Mouse (Mus musculus) heart, adult 2 months (tissue): Measurements from ENCODE around the gene Hsd3b1. TPM values are rescaled to one million over a fixed set of nuclear protein-coding genes. Genes with fewer than 3 reads are reported as not detected.

Source experiments
- DNase-seq, 2 experiments: peaks; one replicate each; pipeline ENCODE4 v3.0.0; 2021
- H3K27ac ChIP-seq: fragments of 200-600 bp; 2 replicates; pipeline ENCODE4 v1.8.1; 2022
- H3K27me3 ChIP-seq: fragments of 200-500 bp; 2 replicates; pipeline ENCODE4 v1.6.1; 2012; ENCODE audit warnings: mild to moderate bottlenecking, low read length, inconsistent platforms, mixed read lengths; ENCODE audit not compliant: control insufficient read depth, insufficient read depth
- H3K36me3 ChIP-seq: fragments of 200-500 bp; 2 replicates; pipeline ENCODE4 v1.6.1; 2012; ENCODE audit warnings: low read length, inconsistent platforms; ENCODE audit not compliant: control insufficient read depth, insufficient read depth
- H3K4me1 ChIP-seq: fragments of 200-500 bp; 2 replicates; pipeline ENCODE4 v1.6.1; 2011; ENCODE audit warnings: low read length; ENCODE audit not compliant: control insufficient read depth, insufficient read depth
- H3K4me3 ChIP-seq: fragments of 200-600 bp; 2 replicates; pipeline ENCODE4 v1.8.1; 2022
- H3K79me2 ChIP-seq: fragments of 200-500 bp; replicated peaks from 2 replicates; pipeline ENCODE4 v1.6.1; 2012; ENCODE audit warnings: mild to moderate bottlenecking, inconsistent platforms, low read length, moderate library complexity, mixed read lengths; ENCODE audit not compliant: control insufficient read depth, insufficient read depth
- H3K9ac ChIP-seq: fragments of 200-500 bp; 2 replicates; pipeline ENCODE4 v1.6.1; 2012; ENCODE audit warnings: low read depth, mild to moderate bottlenecking, control low read depth, inconsistent platforms, low read length, mixed read lengths
- CTCF ChIP-seq: fragments of 200-600 bp; IDR thresholded peaks from 2 replicates; pipeline ENCODE4 v1.8.1; 2022; ENCODE audit warnings: antibody characterized with exemption, mild to moderate bottlenecking, moderate library complexity
- EP300 ChIP-seq: fragments of 200-500 bp; IDR thresholded peaks from 2 replicates; pipeline ENCODE4 v1.6.1; 2011; ENCODE audit warnings: low read depth, low read length, control low read depth; ENCODE audit not compliant: insufficient read depth
- POLR2A ChIP-seq: fragments of 200-500 bp; IDR thresholded peaks from 2 replicates; pipeline ENCODE4 v1.6.1; 2011; ENCODE audit warnings: mild to moderate bottlenecking, low read depth, low read length, control low read depth; ENCODE audit not compliant: insufficient read depth
- WGBS: fragments of 180-500 bp; shearing (Covaris S2); methylation state at CpG from one replicate; pipeline ENCODE4 v1.1.7; 2018; 5-methylcytosine and 5-hydroxymethylcytosine counted together
- intact Hi-C: fragments of 180-260 bp; cut with DNase I; formaldehyde crosslinking; loops from one replicate; pipeline ENCODE4 v1.15.1; 2025
- long read RNA-seq: library from polyadenylated mRNA; stranded (forward); transcript quantifications from one replicate; pipeline ENCODE4 v2.0.0, GENCODE M21; 2021
- polyA plus RNA-seq: library from polyadenylated mRNA; depleted of rRNA; stranded (reverse); fragments of >200 nt; gene quantifications from 2 replicates; pipeline ENCODE4 v1.2.3, GENCODE M21; 2012; rRNA removed
- total RNA-seq, 2 experiments: library from RNA; stranded (reverse); gene quantifications; 2 replicates each; pipeline ENCODE4 v1.2.3; 2021

The Hsd3b1 gene
- total RNA-seq (not detected), polyA plus RNA-seq (0.16 TPM in 1 of 2 replicates, not detected in the other)
- long read RNA-seq, result 0 reads

DNA sequence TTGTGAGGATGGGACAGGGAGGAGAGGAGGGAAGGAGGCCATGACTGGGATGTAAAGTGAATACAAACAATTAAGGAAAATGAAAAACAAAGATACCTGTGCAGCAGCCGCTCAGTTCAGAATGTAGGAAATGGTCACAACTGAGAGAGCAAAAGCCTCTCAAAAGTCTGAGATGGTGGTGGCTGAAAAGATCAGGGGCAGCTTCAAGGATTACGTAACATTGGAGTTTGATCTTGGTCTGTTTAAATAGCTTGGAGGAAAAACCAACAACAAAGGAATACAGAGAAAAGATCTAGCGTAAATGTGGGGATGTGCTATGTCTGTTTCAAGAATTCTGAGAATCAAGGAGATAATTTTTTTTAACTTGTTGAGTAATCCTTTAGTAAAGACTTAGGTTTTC, at the start of gene Hsd3b1:
TSS of gene Hsd3b1 (minus strand) at position 219 of the 400 bp plus-strand sequence.
- H3K4me1 ChIP-seq, result no peaks in the 10 kb centered on the region
- H3K36me3 ChIP-seq, result no peaks in the 10 kb centered on the region
- no peak within 1 kb of the TSS for H3K4me3 ChIP-seq
- no peak within 1 kb of the TSS for H3K9ac ChIP-seq
- intact Hi-C loops, result no loop called here
- TF ChIP-seq EP300 (no peak), POLR2A (no peak), CTCF (no peak)
- H3K27me3 ChIP-seq, result no peaks in the 10 kb centered on the region
- no peak within 1 kb of the TSS for H3K27ac ChIP-seq
- H3K79me2 ChIP-seq, result no peaks in the 10 kb centered on the region
- no peak for DNase-seq
- 87% methylated on average over 3 of the region's 3 CpGs for WGBS

DNA sequence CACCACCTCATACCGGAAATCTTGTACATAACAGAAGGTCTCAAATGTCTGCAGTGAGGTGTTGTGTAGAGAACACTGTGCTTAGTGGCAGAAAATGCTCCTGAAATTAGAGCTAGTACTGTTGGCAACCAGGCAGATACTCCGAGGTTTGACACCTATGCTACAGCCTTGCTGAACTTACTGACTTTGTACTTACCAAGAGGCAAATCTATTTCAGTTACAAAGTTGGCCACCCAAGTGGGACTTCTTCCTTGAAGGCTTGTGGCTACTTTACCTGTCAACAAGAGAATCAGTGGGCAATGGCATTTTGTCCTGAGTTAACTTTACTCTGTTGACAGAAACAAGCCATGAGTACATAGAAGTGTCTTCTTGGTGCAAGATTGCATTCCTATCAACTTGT, 38.0 kb upstream of the Hsd3b1 start:
- 85% methylated on average over 2 of the region's 2 CpGs for WGBS
- no peaks in the 10 kb centered on the region for H3K27me3 ChIP-seq
- H3K79me2 ChIP-seq, result no peaks in the 10 kb centered on the region
- H3K4me1 ChIP-seq, result no peaks in the 10 kb centered on the region
- no peak overlapping the region for H3K9ac ChIP-seq
- TF ChIP-seq EP300 (no peak), CTCF (no peak), POLR2A (no peak)
- intact Hi-C loops, result loop anchor here (5.0 to 10.0 kb wide), 2 partner anchors 80 to 1037 kb away; no protein-coding TSS in a partner anchor
- H3K4me3 ChIP-seq, result no peak overlapping the region
- DNase-seq, result no peak
- no peak overlapping the region for H3K27ac ChIP-seq
- H3K36me3 ChIP-seq, result no peaks in the 10 kb centered on the region

DNA sequence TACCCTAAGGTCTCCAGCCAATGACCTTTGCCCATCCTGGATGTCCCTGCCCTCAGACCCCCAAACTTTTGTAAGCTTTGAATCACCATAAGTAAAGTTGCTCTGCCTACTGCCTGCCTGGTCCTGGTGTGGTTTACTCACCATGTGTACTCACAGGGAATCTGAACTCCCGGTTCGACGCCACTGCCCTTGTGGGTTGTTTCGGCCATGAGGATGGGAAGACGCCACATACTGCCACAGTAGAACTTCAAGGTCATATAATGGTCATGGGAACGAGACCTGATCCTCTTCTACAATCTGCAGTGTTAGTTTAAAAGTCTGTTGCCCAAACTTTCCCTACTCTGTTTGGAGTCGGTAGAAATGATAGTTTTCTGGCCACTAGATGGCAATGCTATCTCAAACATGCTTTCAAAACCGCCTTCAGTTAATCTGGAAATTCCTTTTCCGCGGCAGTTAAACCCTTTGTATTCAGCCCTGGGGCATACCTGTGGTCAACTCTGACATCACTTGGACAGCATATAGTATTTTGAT, 35.5 kb upstream of the Hsd3b1 start:
- no peaks in the 10 kb centered on the region for H3K27me3 ChIP-seq
- H3K79me2 ChIP-seq, result no peaks in the 10 kb centered on the region
- H3K4me3 ChIP-seq, result no peak overlapping the region
- no peak for TF ChIP-seq POLR2A
- no peak for TF ChIP-seq EP300
- TF ChIP-seq CTCF, result peak; percentile 60
- H3K9ac ChIP-seq, result no peak overlapping the region
- 39% methylated on average over 10 of the region's 10 CpGs for WGBS
- H3K27ac ChIP-seq, result no peak overlapping the region
- H3K4me1 ChIP-seq, result no peaks in the 10 kb centered on the region
- H3K36me3 ChIP-seq, result no peaks in the 10 kb centered on the region
- no peak for DNase-seq
- intact Hi-C loops, result loop anchor here (5.0 to 10.0 kb wide), 2 partner anchors 82 to 1040 kb away; no protein-coding TSS in a partner anchor

DNA sequence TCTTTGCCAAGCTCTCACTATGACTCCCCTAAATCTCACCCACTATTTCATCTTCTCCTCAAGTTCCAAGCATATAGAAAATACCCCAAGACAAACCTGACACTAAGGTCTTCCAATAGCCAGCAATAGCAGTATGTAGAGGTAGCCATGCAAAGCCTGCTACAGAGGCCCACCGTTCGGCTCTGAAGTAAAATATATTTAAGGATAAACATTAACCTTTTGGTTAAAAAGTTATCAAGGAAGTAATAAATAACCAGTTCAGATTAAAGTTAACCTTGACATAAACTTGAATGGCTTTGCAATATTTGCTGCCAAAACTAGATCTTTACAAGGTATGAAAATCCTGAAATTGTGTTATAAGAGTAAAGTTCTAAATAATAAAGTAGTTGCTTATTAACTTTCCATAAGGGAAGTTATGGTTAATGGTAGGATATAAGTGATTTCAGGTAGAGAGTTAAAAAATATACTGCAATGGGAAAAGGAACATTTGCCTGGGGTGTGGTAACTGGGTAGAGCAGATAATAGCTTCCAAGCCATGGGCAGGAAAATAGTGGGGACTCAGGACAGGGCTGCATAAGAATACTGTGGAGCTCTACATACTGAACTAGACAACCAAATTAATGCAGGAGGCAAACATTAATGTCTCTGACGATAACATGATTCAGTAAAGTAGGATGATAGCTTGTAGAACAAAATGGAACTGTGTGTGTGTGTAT, 33.6 kb upstream of the Hsd3b1 start, which contains the start of gene Hao2:
TSS of gene Hao2 (minus strand) at position 183 of the 716 bp plus-strand sequence.
- H3K27ac ChIP-seq, result no peak within 1 kb of the TSS
- TF ChIP-seq CTCF (no peak), EP300 (no peak), POLR2A (no peak)
- no peaks in the 10 kb centered on the region for H3K36me3 ChIP-seq
- no peaks in the 10 kb centered on the region for H3K79me2 ChIP-seq
- 79% methylated on average over 3 of the region's 3 CpGs for WGBS
- no peak within 1 kb of the TSS for H3K9ac ChIP-seq
- intact Hi-C loops, result loop anchor here (10.0 kb wide), 1 partner anchor 1042 kb away; no protein-coding TSS in a partner anchor
- no peaks in the 10 kb centered on the region for H3K4me1 ChIP-seq
- DNase-seq, result no peak
- no peak within 1 kb of the TSS for H3K4me3 ChIP-seq
- no peaks in the 10 kb centered on the region for H3K27me3 ChIP-seq

DNA sequence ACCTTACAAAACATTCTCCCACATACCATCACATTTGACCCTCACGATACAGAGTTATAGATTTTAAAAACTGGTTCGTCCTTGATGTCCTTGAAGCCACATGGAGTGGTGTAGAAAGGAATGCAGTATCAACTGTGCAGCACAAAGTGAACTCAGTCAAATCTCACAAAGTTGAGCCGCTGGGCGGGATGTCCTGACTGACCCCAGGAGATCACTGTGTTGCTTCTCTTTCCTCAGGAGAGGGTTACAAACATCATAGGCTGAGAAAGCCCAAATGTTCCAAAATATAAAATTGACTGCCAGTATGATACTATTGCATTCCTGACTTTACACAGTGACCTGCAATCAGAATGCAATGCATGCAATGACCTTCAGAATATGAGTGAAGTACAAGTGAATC, 30.8 kb upstream of the Hsd3b1 start:
- TF ChIP-seq POLR2A (no peak), CTCF (no peak)
- intact Hi-C loops, result loop anchor here (10.0 kb wide), 1 partner anchor 1044 kb away; no protein-coding TSS in a partner anchor

DNA sequence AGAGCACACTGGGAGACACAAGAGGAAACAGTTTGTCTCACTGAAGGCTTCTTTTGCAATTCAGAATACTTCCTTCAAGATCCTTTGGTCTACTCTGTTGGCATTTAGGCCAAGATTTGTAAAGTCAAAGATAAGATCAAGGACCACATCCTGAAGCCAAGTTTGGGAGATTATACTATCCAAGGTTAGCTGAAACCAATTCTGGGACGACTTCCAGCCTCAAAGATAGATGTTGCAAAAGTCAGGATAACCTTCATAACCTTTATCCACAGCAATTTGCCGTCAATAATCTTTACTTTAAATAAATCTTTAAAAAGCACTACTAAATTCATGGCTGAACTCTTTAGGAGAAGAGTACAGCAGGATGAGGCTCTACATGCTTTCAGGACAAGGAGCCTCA, 28.6 kb upstream of the Hsd3b1 start:
- Histone ChIP-seq H3K9ac (no peak overlapping the region), H3K36me3 (no peaks in the 10 kb centered on the region), H3K4me1 (no peaks in the 10 kb centered on the region), H3K4me3 (no peak overlapping the region), H3K79me2 (no peaks in the 10 kb centered on the region), H3K27ac (no peak overlapping the region), H3K27me3 (no peaks in the 10 kb centered on the region)
- no peak for DNase-seq
- intact Hi-C loops, result no loop called here
- TF ChIP-seq POLR2A, result no peak
- TF ChIP-seq CTCF, result no peak
- no peak for TF ChIP-seq EP300
- WGBS, result 48% methylated on average over 2 of the region's 2 CpGs

More for the DNA sequence above, 30.8 kb upstream of the Hsd3b1 start:
- WGBS, result 61% methylated on average over 4 of the region's 4 CpGs
- no peak overlapping the region for H3K27ac ChIP-seq
- no peaks in the 10 kb centered on the region for H3K27me3 ChIP-seq
- H3K36me3 ChIP-seq, result no peaks in the 10 kb centered on the region
- DNase-seq, result no peak
- no peak overlapping the region for H3K4me3 ChIP-seq
- no peak overlapping the region for H3K9ac ChIP-seq
- no peaks in the 10 kb centered on the region for H3K4me1 ChIP-seq
- H3K79me2 ChIP-seq, result no peaks in the 10 kb centered on the region
